Mouse (Mus musculus) cortical plate, adult 2 months (tissue): ENCODE results near the gene Hivep2. TPM values are rescaled to one million over a fixed set of nuclear protein-coding genes. Genes with fewer than 3 reads are reported as not detected.

ENCODE experiments used
- H3K27ac ChIP-seq: fragments of 200-500 bp; 2 replicates; pipeline ENCODE4 v1.5.1; 2012; ENCODE audit warnings: low read length, control low read depth, inconsistent platforms; ENCODE audit not compliant: insufficient read depth
- H3K4me1 ChIP-seq: fragments of 200-500 bp; 2 replicates; pipeline ENCODE4 v1.6.1; 2011; ENCODE audit warnings: low read length; ENCODE audit not compliant: control insufficient read depth, insufficient read depth
- H3K4me3 ChIP-seq: fragments of 200-500 bp; 2 replicates; pipeline ENCODE4 v1.5.1; 2011; ENCODE audit warnings: mild to moderate bottlenecking, low read length, control low read depth; ENCODE audit not compliant: insufficient read depth
- CTCF ChIP-seq: fragments of 200-500 bp; IDR thresholded peaks from 2 replicates; pipeline ENCODE4 v1.5.1; 2011; ENCODE audit warnings: mild to moderate bottlenecking, control low read depth, low read length; ENCODE audit not compliant: insufficient read depth; ENCODE audit errors: extremely low read depth
- POLR2A ChIP-seq: fragments of 200-500 bp; IDR thresholded peaks from 2 replicates; pipeline ENCODE4 v1.6.1; 2011; ENCODE audit warnings: mild to moderate bottlenecking, low read length, control low read depth; ENCODE audit not compliant: insufficient read depth; ENCODE audit errors: extremely low read depth
- polyA plus RNA-seq: library from polyadenylated mRNA; depleted of rRNA; stranded (reverse); fragments of >200 nt; gene quantifications from 2 replicates; pipeline ENCODE4 v1.2.3, GENCODE M21; 2012

Hivep2 gene
- polyA plus RNA-seq, 1 experiment: 101 TPM

- no peak overlapping the region for H3K27ac ChIP-seq
These were observed 172.8 kb downstream of the Hivep2 start for GRCm38 (mm10) chr10:14138663-14139062.

GRCm38 (mm10) chr10:14144840-14145239 lies 179.0 kb downstream of the Hivep2 start:
- TF ChIP-seq CTCF (no peak), POLR2A (no peak)
- Histone ChIP-seq H3K4me1 (no peaks in the 10 kb centered on the region), H3K27ac (no peak overlapping the region), H3K4me3 (no peak overlapping the region)

More at GRCm38 (mm10) chr10:14138663-14139062, 172.8 kb downstream of the Hivep2 start:
- peaks cover 2% of the 10 kb centered on the region; the same call in 1 of the 2 replicates for H3K4me1 ChIP-seq
- H3K4me3 ChIP-seq: no peak overlapping the region
- TF ChIP-seq CTCF (no peak), POLR2A (no peak)

DNA sequence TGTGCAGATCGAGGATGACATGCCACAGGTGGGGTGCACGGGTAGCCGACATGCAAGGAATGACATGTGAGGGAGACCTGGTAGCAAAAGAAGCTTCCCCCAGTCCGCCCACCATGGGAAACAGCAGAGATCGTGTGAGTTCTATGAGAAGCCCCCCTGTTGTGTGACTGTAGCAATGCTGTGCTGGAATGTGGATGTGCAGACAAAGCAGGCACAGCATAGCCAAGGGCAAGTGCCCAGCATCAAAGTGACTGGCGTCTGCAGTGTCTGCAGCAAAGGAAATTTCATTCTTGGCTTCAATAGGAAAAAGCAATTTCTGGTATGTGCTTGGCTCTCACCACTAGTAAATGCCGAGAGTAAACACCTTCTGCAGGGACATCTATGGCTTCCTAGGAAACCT lies 199.0 kb downstream of the Hivep2 start:
- no peaks in the 10 kb centered on the region for H3K4me1 ChIP-seq
- H3K4me3 ChIP-seq: no peak overlapping the region
- TF ChIP-seq CTCF (no peak), POLR2A (no peak)
- no peak overlapping the region for H3K27ac ChIP-seq

GRCm38 (mm10) chr10:14168197-14168844 lies 202.4 kb downstream of the Hivep2 start:
- Histone ChIP-seq H3K27ac (no peak overlapping the region), H3K4me3 (no peak overlapping the region), H3K4me1 (no peaks in the 10 kb centered on the region)
- TF ChIP-seq CTCF: no peak
- no peak for TF ChIP-seq POLR2A

DNA sequence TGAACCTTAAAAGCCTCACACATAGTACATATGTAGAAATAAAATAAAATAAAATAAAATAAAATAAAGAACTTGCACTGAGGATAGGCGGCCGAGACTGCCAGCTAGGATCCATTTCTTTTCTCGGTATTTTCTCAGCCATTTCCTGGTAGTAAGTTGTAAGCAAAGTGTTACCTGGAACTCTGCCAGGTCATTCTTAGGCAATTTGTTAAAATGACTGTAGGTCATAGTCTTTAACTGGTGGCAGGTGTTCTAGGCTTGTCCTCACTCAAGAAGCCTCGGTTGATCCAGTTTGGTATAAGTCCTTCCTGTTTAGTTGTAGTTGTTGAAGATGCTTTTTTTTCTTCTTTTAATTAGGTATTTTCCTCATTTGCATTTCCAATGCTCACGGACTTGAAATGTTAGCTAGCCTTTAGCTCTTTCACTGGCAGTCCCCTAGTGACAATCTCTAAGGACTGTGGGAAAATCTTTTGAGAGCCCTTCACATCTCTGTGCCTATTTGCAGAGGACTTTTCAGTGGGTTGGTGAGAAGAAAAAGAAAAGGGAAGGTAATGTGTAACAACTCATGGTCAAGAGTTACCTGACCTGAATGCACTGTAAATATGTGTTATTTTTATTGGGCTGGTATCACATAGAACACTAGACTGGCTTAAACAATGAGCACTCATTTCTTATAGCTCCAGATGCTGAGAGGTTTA lies 203.1 kb downstream of the Hivep2 start:
- no peak overlapping the region for H3K27ac ChIP-seq
- TF ChIP-seq CTCF (no peak), POLR2A (no peak)
- H3K4me3 ChIP-seq: no peak overlapping the region
- no peaks in the 10 kb centered on the region for H3K4me1 ChIP-seq

GRCm38 (mm10) chr10:14174124-14174523 lies 208.2 kb downstream of the Hivep2 start:
- no peak overlapping the region for H3K27ac ChIP-seq
- TF ChIP-seq POLR2A: no peak
- TF ChIP-seq CTCF: no peak
- no peak overlapping the region for H3K4me3 ChIP-seq
- H3K4me1 ChIP-seq: peaks cover 2% of the 10 kb centered on the region; the same call in 1 of the 2 replicates

DNA sequence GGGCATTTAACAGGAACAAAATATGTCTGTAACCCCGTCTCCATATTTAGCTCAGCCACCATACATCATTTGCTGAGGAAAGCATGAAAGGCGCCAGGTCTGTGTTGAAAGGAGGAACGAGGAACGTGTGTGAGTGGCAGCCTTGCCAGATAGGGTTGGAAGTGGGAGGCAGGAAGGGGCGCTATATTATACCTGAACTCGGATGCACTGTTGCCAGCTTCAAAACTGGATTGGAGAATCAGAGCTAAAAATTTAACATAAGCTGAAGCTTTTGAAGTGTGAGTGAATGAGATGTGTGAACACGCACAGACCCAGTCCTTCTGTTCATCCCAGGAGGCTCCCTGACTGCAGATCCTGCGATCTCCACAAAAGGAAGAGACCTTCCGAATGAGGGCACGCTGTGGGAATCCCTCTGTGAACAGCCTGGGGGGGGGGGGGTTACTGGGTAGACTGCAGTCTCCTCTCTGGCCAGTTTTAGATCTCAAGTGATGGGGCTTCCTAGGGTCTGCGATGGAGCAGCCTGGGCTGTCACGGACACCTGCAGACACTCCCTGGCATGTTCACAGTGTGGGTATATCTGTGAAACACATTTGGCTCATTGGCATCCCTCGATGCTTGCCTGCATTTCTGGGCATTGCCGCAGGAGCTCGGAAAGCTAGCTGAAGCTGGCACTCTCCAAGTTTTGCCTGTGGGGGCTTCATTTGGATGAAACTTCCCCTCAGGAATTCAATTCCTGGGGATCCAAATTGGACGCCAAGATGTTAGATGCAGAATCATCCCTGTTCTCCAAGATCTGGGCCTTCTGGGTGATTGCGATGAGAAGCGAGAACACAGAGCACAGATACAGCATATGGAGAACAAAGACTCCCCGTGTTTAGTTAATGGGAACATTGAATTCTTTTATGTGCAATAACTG lies 213.8 kb downstream of the Hivep2 start:
- no peak for TF ChIP-seq POLR2A
- no peak for TF ChIP-seq CTCF
- peak overlapping the region; percentile 39; the same call in 1 of the 2 replicates for H3K27ac ChIP-seq
- no peak overlapping the region for H3K4me3 ChIP-seq
- peaks cover 6% of the 10 kb centered on the region; the same call in 1 of the 2 replicates for H3K4me1 ChIP-seq

DNA sequence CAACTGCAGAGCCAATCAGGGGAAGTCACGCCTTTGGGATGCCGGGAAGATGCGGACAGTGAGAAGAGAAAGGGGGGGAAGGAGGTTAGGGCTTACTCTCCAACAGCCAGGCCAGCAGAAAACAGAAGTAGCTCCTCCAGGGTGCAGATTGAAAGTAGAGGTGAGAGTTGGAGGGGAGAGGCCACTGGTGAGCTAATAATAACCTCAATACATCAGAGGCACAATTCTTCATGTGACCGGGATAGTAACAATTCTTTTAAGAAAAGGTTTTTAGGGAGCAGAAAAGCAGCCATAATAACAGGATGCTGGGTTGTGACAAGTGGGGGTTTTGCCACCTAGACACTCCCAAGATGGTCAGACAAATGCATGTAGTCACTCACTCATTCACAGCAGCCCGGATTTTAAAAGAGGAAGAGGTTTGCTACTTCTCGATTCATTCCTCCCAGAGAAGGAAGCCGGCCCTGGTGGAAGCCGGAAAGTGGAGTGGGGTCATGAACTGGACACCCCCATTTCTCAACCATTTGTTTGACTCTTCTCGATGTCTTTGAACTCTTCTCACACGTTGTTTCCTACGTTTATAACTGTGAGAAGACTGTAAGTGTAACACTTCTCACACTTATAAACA lies 220.6 kb downstream of the Hivep2 start:
- no peak overlapping the region for H3K27ac ChIP-seq
- H3K4me1 ChIP-seq: no peaks in the 10 kb centered on the region; the same call in 1 of the 2 replicates
- no peak overlapping the region for H3K4me3 ChIP-seq
- TF ChIP-seq CTCF (no peak), POLR2A (no peak)

DNA sequence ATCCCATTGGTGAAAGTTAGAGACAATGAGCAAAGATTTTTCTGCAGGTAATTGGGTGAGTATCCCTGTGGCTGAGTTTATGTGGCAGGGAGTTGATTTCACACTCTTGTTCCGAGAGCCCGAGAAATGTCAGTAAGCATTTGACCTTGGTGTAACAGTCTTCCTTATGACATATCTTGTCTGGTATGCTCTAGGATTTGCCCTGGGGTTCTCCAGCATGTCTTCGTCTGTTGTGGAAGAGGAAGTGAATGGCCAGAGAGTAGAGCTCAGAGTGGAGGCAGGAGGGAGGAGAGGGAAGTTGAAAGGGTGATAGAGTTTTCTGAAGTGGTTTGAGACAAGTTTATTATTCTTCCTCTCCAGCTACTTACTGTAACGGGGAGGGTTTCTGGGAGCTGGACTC lies 223.2 kb downstream of the Hivep2 start:
- H3K4me3 ChIP-seq: no peak overlapping the region
- no peak overlapping the region for H3K27ac ChIP-seq
- no peak for TF ChIP-seq POLR2A
- no peak for TF ChIP-seq CTCF
- H3K4me1 ChIP-seq: peaks cover 10% of the 10 kb centered on the region
